Mouse (Mus musculus): ENCODE data around the gene Ssu72. TPM values are rescaled to one million over a fixed set of nuclear protein-coding genes. Genes with fewer than 3 reads are reported as not detected.

The Ssu72 gene
- polyA plus RNA-seq, 1 experiment from 2014 or later: 144 TPM

- peak overlapping the region; percentile 76 for H3K4me3 ChIP-seq
- H3K36me3 ChIP-seq: peaks cover 6% of the 10 kb centered on the region; the same call in 1 of the 2 replicates
- peaks cover 29% of the 10 kb centered on the region for H3K4me1 ChIP-seq
- no peaks in the 10 kb centered on the region for H3K9me3 ChIP-seq (replicated peaks)
- H3K9ac ChIP-seq: peak overlapping the region; percentile 83
- 3% methylated on average over 28 of the region's 28 CpGs for WGBS
- H3K27ac ChIP-seq: peak overlapping the region; percentile 30; the same call in 1 of the 2 replicates
- peak; percentile 12; the same call in 1 of the 2 replicates for ATAC-seq (ENCODE audit: low FRiP score)
- H3K27me3 ChIP-seq: no peaks in the 10 kb centered on the region
- H3K4me2 ChIP-seq (replicated peaks): peak overlapping the region; percentile 96
These were observed 56.9 kb downstream of the Ssu72 start for GRCm38 (mm10) chr4:155761356-155762099.

- Histone ChIP-seq H3K4me1 (peaks cover 29% of the 10 kb centered on the region), H3K4me3 (no peak overlapping the region), H3K27ac (no peak overlapping the region), H3K4me2 (replicated peaks) (no peak overlapping the region), H3K9me3 (replicated peaks) (no peaks in the 10 kb centered on the region), H3K9ac (no peak overlapping the region), H3K27me3 (no peaks in the 10 kb centered on the region), H3K36me3 (no peaks in the 10 kb centered on the region)
- no peak for ATAC-seq (ENCODE audit: low FRiP score)
- 97% methylated on average over 3 of the region's 3 CpGs for WGBS
These were observed 57.8 kb downstream of the Ssu72 start for GRCm38 (mm10) chr4:155762357-155762756.

- H3K4me1 ChIP-seq: peaks cover 22% of the 10 kb centered on the region
- H3K9ac ChIP-seq: peak overlapping the region; percentile 78
- H3K36me3 ChIP-seq: no peaks in the 10 kb centered on the region
- H3K4me3 ChIP-seq: peak overlapping the region; percentile 53
- peak overlapping the region; percentile 79 for H3K4me2 ChIP-seq (replicated peaks)
- H3K9me3 ChIP-seq (replicated peaks): no peaks in the 10 kb centered on the region
- peaks cover 39% of the 10 kb centered on the region for H3K27me3 ChIP-seq
- H3K27ac ChIP-seq: 0 out of 2 replicates have a peak overlapping the region, but pooled peaks have one; percentile 64
- WGBS: 61% methylated on average over 5 of the region's 5 CpGs
- no peak for ATAC-seq (ENCODE audit: low FRiP score)
These were observed 64.9 kb downstream of the Ssu72 start for GRCm38 (mm10) chr4:155769496-155769879.

- H3K4me3 ChIP-seq: peak overlapping the region; percentile 53
- WGBS: 0% methylated on average over 39 of the region's 39 CpGs
- H3K4me1 ChIP-seq: peaks cover 27% of the 10 kb centered on the region
- H3K27me3 ChIP-seq: peaks cover 44% of the 10 kb centered on the region
- peak overlapping the region; percentile 79 for H3K4me2 ChIP-seq (replicated peaks)
- H3K9me3 ChIP-seq (replicated peaks): no peaks in the 10 kb centered on the region
- peak; percentile 90 for ATAC-seq (ENCODE audit: low FRiP score)
- H3K9ac ChIP-seq: peak overlapping the region; percentile 78
- no peaks in the 10 kb centered on the region for H3K36me3 ChIP-seq
- peak overlapping the region; percentile 64 for H3K27ac ChIP-seq
These were observed 65.4 kb downstream of the Ssu72 start for GRCm38 (mm10) chr4:155769880-155770512.

- no peak overlapping the region for H3K27ac ChIP-seq
- H3K4me2 ChIP-seq (replicated peaks): peak overlapping the region; percentile 79
- peaks cover 50% of the 10 kb centered on the region for H3K27me3 ChIP-seq
- H3K4me1 ChIP-seq: peaks cover 32% of the 10 kb centered on the region
- no peaks in the 10 kb centered on the region for H3K36me3 ChIP-seq
- no peaks in the 10 kb centered on the region for H3K9me3 ChIP-seq (replicated peaks)
- 42% methylated on average over 24 of the region's 24 CpGs for WGBS
- peak overlapping the region; percentile 53 for H3K4me3 ChIP-seq
- H3K9ac ChIP-seq: peak overlapping the region; percentile 78
- ATAC-seq (ENCODE audit: low FRiP score): no peak; the same call in 1 of the 2 replicates
These were observed 66.0 kb downstream of the Ssu72 start for GRCm38 (mm10) chr4:155770626-155771025.

- H3K4me2 ChIP-seq (replicated peaks): no peak overlapping the region
These were observed 67.1 kb downstream of the Ssu72 start for GRCm38 (mm10) chr4:155771706-155772105.

GRCm38 (mm10) chr4:155772786-155773185 is 68.2 kb downstream of the Ssu72 start:
- WGBS: 84% methylated on average over 13 of the region's 13 CpGs
- no peak overlapping the region for H3K4me2 ChIP-seq (replicated peaks)
- no peak overlapping the region for H3K27ac ChIP-seq
- H3K36me3 ChIP-seq: no peaks in the 10 kb centered on the region
- ATAC-seq (ENCODE audit: low FRiP score): no peak
- peaks cover 54% of the 10 kb centered on the region for H3K27me3 ChIP-seq
- H3K4me3 ChIP-seq: no peak overlapping the region
- H3K9ac ChIP-seq: no peak overlapping the region
- H3K9me3 ChIP-seq (replicated peaks): no peaks in the 10 kb centered on the region
- H3K4me1 ChIP-seq: peaks cover 36% of the 10 kb centered on the region

More at GRCm38 (mm10) chr4:155771706-155772105, 67.1 kb downstream of the Ssu72 start:
- peaks cover 34% of the 10 kb centered on the region for H3K4me1 ChIP-seq
- H3K9ac ChIP-seq: no peak overlapping the region
- H3K27me3 ChIP-seq: peaks cover 54% of the 10 kb centered on the region
- no peaks in the 10 kb centered on the region for H3K36me3 ChIP-seq
- ATAC-seq (ENCODE audit: low FRiP score): no peak
- 88% methylated on average over 2 of the region's 2 CpGs for WGBS
- no peak overlapping the region for H3K27ac ChIP-seq
- no peak overlapping the region for H3K4me3 ChIP-seq
- H3K9me3 ChIP-seq (replicated peaks): no peaks in the 10 kb centered on the region

- H3K36me3 ChIP-seq: no peaks in the 10 kb centered on the region
- H3K27ac ChIP-seq: no peak overlapping the region
- ATAC-seq (ENCODE audit: low FRiP score): no peak
- H3K4me1 ChIP-seq: peaks cover 36% of the 10 kb centered on the region
- H3K27me3 ChIP-seq: peaks cover 54% of the 10 kb centered on the region
- H3K4me2 ChIP-seq (replicated peaks): peak overlapping the region; percentile 64
- WGBS: 46% methylated on average over 4 of the region's 5 CpGs
- H3K4me3 ChIP-seq: peak overlapping the region; percentile 35; the same call in 1 of the 2 replicates
- H3K9me3 ChIP-seq (replicated peaks): no peaks in the 10 kb centered on the region
- no peak overlapping the region for H3K9ac ChIP-seq
These were observed 68.9 kb downstream of the Ssu72 start for GRCm38 (mm10) chr4:155773335-155774078.

- Histone ChIP-seq H3K4me2 (replicated peaks) (peak within 1 kb of the TSS; percentile 64), H3K9me3 (replicated peaks) (no peaks in the 10 kb centered on the region), H3K36me3 (no peaks in the 10 kb centered on the region), H3K4me1 (peaks cover 35% of the 10 kb centered on the region), H3K27ac (no peak within 1 kb of the TSS), H3K9ac (peak within 1 kb of the TSS; percentile 41), H3K4me3 (peak within 1 kb of the TSS; percentile 35), H3K27me3 (peaks cover 54% of the 10 kb centered on the region)
- peak; percentile 60 for ATAC-seq (ENCODE audit: low FRiP score)
- WGBS: 3% methylated on average over 35 of the region's 35 CpGs
These were observed 69.7 kb downstream of the Ssu72 start, which contains the start of gene Vwa1 for GRCm38 (mm10) chr4:155774280-155774754. Gene Vwa1 (minus strand): TSS chr4:155774698.

- Histone ChIP-seq H3K4me3 (peak overlapping the region; percentile 35), H3K27me3 (peaks cover 54% of the 10 kb centered on the region), H3K9ac (peak overlapping the region; percentile 41; the same call in 1 of the 2 replicates), H3K9me3 (replicated peaks) (no peaks in the 10 kb centered on the region), H3K4me2 (replicated peaks) (peak overlapping the region; percentile 64), H3K36me3 (no peaks in the 10 kb centered on the region), H3K4me1 (peaks cover 27% of the 10 kb centered on the region), H3K27ac (no peak overlapping the region)
- WGBS: 59% methylated on average over 9 of the region's 9 CpGs
- no peak for ATAC-seq (ENCODE audit: low FRiP score)
These were observed 70.6 kb downstream of the Ssu72 start for GRCm38 (mm10) chr4:155774971-155775740.

GRCm38 (mm10) chr4:155775855-155776254 is 71.3 kb downstream of the Ssu72 start:
- H3K4me1 ChIP-seq: peaks cover 22% of the 10 kb centered on the region
- H3K27ac ChIP-seq: no peak overlapping the region
- H3K4me2 ChIP-seq (replicated peaks): no peak overlapping the region
- no peak overlapping the region for H3K4me3 ChIP-seq
- H3K27me3 ChIP-seq: peaks cover 50% of the 10 kb centered on the region
- no peak overlapping the region for H3K9ac ChIP-seq
- no peaks in the 10 kb centered on the region for H3K9me3 ChIP-seq (replicated peaks)
- no peak for ATAC-seq (ENCODE audit: low FRiP score)
- WGBS: 77% methylated on average over 3 of the region's 3 CpGs
- H3K36me3 ChIP-seq: no peaks in the 10 kb centered on the region
